Mouse (Mus musculus): ENCODE measurements around the gene Rab42.
A peak's percentile ranks its signal among the peaks of the same experiment; 100 is the strongest.

Rab42 gene

DNA sequence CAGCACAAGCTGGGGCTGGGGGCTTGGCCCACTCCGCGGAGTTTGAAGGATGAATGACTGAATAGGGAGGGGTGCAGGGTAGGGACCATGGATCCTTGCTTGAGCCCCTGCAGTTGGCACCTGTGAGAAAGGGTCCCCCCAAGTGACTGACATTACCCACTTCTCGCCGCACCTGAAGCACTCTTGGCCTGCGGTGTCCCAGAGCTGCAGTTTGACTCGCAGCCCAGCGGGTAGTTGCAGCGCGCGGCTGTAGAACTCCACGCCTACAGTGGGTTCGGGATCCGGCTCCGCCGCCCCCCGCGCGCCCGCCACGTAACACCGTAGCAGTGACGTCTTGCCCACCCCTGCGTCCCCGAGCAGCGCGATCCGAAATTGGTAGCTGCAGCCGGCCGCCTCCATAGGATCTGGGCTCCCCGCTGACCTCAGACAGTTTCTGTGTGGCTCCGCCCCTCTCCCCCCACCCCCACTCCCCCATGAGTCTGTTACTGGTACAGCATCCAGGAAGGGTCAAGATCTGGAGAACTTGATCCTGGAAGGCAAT, at the start of gene Rab42:
Gene Rab42, minus strand, starts transcription at position 447 of the 541 bp plus-strand sequence.
- DNase-seq (ENCODE audit: low read depth): peak; percentile 69

DNA sequence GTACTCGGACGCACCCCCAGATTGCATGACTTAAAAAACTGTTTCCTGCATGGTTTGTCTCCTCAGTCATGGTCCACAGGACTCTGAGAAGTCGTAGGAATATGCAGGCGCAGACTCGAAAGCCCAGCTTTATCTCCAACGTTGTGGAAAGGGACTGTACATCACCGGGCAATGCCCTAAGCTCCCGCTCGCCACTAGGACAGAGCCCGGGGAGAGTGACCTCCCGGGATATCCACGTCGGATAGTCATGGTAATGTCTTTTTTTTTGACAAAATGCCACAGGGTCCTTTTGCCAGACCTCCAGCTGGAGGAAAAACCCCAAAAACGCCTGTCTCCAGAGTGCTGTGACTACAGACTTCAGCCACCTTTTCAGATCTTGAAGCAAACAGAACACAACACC, 49.6 kb upstream of the Rab42 start:
- no peak for DNase-seq (ENCODE audit: low read depth)

DNA sequence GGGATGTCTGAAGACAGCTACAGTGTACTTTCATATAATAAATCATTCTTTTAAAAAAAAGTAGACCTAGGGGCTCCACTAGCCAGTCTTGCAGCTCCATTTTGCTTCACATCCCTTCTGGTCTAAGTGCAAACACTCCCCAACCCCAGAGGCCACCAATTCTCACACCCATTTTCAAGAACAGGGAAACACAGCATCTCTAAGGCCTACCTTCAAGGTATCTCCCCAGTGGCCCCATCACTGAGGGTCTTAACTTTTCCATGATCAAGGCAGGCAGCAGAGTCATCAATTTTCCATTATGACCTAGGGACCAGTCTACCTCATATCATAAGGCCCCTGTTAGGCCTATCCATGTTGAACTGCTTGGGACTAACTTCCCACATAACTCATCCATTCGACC, 48.2 kb upstream of the Rab42 start:
- DNase-seq (ENCODE audit: low read depth): no peak

DNA sequence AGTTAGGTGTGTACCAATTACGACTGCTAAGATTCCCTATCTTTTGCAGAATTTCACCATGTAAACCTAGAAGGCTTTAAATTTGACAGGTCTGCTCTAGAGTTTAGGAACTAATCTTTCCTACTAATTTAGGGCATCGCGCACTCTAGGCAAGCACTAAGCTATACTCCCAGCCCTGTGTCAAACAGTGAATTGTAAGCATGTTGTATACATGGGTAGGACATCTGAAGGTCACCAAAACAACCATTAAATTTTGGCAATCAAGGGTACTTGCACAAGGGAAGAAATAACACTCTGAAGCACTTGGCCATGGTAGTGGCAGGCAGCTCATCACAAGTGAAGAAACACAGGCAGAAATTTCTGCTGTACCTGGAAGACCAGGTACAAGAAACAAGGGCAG, 47.7 kb upstream of the Rab42 start:
- DNase-seq (ENCODE audit: low read depth): no peak

DNA sequence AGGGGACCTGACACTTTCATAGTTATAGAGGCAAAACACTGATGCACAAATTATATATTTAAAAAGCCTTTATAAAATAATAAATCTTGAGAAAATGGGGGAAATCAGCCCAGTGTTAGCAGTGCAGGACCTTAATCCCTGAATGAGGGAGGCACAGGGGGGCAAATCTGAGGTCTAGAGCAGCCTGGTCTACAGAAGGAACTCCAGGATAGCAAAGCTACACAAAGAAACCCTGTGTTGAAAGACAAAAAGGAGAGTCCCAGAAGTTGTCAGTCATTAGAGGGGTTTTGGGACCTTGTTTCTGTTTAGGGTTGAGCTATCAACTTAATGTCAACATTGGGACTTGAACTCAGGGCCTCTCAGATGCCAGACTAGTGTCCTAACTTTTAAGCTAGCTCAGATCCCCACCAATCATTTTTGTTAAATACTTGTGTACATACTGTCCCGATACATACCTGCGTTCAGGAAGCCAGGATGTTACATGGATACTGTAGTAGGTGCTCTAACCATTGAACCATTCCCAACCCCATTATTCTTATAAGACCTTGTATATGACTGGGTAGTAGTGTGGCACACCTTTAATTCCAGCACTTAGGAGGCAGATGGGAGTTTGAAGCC, 47.0 kb upstream of the Rab42 start:
- DNase-seq (ENCODE audit: low read depth): no peak

DNA sequence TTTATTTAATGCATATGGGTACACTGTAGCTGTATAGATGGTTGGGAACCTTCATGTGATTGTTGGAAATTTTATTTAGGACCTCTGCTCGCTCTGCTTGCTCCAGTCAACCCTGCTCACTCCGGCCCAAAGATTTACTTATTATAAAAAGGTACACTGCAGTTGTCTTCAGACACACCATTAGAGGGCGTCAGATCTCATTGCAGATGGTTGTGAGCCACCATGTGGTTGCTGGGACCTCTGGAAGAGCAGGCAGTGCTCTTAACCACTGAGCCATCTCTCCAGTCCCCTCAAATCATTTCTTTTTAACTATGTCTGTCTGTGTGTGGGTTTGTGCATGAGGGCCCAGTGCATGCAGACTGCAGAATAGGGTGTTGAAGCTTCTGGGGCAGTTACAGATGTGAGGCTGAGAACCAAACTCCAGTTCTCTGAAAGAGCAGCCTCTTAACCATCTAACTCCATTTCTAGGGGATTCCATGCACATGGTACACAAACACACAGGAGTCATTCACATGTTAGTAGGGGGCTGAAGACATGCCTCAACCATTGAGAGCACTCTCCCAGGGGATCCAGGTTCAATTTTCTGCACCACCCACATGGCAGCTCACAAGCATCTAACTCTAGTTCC, 46.4 kb upstream of the Rab42 start:
- DNase-seq (ENCODE audit: low read depth): no peak

DNA sequence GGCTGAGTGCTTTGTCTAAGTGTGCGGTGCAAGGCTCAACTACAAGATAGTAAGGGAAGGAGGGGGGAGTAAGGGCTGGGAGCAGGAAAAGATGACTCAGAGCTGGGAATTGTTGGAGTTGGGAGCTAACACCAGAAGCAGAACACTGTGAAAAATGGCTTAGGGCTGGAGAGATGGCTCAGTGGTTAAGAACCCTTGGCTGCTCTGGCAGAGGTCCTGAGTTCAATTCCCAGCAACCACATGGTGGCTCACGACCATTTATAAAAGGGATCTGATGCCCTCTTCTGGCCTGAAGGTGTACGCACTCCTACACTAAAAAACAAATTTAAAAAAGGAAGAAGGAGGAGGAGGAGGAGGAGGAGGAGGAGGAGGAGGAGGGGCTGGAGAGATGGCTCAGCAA, 43.5 kb upstream of the Rab42 start:
- DNase-seq (ENCODE audit: low read depth): no peak

DNA sequence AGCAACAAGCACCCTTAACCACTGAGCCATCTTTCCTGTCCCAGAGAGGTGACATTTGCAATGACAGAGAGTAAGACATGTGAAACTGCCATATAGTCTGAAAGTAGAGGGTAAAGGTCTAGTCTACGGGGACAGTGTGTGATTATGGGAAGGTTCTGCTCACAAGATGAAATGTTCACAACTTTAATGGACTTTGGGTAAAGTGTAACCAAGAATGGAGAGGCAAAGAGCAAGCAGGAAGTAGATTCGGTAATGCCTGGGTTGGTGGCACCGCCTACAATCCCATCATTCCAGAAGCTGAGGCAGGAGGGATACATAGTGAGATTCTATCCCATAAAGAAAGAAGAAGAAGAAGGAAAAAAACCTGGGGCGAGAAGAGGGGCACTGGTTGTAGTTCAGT, 43.1 kb upstream of the Rab42 start:
- no peak for DNase-seq (ENCODE audit: low read depth)

DNA sequence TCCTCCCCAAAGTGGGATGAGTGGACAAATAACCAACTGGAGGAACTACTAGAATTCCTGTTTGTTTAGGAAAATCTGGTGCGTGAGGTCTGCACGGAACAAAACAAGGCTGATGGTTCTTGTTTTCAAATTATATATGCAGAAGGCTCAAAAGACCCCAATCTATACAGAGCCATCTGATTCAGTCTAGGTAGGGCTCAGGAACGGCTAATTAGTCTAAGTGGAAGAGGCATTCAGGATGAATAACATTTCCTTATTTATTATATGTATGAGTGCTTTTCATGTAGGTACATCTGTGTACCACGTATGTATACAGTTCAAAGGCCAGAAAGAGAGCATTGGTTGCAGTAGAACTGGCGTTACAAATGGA, 42.6 kb upstream of the Rab42 start:
- no peak for DNase-seq (ENCODE audit: low read depth)

DNA sequence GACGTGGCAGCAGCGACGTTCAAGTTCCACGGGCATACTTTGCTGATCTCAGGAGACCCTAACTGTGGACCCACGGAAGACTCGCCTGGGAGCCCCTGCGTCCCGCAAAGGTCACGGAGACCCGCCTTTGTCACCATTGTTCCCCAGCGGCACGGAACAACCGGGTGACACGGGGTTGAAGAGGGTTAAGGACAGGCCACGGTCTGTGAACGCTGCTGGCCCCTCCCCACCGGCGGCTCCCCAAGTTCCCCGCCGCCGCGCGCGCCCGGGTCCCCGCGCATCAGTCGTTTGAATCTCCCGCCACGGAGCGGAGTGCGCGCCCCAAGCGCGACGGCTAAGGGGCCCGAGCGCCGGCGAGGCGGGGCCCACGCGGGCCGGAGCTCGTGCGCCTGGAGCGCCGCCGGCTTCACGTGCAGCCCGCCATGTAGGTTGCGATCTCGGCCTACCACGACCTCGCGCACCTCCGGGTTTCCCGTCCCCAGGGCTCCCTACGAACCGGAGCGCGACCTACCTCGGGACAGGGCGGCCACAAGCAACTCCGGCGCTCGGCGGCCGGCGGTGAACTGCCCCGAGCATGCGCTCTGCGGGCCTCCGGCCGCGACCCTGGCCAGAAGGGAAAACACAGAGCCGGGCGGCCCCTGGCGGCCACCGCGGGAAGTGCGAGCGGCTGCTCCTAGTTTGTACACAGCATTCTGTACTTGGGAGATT, 42.1 kb upstream of the Rab42 start:
- DNase-seq (ENCODE audit: low read depth): peak; percentile 89

DNA sequence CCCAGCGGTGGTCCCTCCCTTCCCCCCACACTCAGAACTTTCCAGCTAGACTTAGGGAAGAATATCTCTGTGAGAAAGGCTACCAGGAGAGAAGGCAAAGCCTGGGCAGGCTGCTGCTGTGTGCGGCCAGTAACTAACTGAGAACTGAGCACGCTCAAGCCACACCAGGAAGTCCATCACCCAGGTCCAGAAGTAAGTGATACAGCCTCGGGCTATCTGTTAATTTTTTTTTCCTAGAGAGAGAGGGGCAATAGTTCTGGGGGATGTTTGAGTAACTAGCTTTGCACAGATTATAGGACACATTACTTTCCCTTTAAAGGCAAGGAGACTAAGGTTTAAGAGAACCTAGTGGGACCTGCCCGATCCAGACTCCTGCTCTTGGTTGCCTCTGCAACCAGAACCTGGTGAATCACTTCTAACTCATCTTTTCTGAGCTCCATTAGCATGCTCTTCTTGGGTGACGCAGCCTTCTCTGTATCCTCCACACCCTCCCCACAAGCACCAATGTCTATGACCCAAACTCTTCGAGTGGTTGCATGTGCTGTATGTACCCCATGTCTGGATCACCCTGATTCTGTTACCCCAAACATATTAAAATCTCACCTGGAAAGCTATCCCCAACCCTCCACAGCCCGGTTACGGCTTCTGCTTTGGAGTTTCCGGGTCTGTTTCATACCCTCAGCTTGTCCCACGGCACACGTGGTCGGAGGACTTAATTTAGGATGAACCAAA, 41.4 kb upstream of the Rab42 start:
- no peak for DNase-seq (ENCODE audit: low read depth)

DNA sequence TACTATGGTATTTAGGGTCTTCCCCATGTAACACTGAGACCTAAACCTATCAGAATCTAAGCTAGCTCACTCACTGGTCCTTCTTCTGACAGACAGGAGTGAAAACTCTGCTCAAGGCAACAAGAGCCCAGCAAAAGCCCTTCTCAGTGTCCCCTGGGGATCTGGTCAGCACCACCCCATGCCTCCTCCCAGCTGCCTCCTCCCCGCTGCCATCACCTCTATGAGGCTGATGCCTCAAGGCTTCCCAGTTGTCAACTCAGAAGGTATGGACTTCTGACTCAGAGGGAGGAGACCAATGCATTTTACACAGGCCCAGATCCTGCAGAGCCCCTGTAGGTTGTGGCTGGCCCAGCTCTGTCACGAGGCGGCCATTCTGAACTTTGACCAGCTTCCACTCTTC, 38.3 kb upstream of the Rab42 start:
- no peak for DNase-seq (ENCODE audit: low read depth)

DNA sequence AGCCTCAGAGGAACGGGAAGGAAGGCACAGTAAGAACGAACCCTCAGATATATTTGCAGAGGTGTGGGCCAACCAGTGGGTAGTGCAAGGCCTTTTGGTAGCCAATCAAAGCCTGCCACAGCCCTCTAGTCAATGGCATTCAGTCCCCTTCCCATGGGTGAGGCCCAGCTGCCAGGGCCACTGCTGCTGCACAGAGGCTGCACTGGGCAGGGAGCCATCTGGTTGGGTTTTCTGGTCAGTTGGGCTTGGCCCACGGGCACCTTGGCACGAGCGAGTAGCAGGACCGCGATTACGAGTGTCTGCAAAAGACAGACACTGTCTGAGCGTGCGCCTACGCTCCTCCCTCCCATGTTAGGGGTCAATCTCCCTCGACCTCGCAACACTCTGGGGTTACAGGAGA, 35.8 kb upstream of the Rab42 start:
- no peak for DNase-seq (ENCODE audit: low read depth)

DNA sequence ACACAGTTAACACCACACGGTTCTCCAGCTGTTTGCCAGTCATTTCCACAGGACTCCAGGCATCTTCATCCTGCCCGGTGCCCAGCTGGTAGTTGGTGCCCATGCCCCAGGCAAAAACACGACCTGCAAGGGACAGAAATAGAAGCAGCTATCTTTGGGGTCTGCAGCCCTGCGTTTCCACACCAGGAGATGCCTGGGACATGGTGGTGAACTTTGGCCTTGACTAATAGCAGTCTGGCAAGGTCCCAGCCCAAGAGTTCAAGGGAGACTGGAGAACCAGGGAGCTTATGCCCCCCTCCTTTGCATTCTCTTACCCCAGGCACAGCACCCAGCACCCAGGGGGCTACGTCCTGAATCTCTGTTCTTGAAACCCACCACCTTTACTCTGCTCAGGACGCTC, 29.7 kb upstream of the Rab42 start:
- no peak for DNase-seq (ENCODE audit: low read depth)

DNA sequence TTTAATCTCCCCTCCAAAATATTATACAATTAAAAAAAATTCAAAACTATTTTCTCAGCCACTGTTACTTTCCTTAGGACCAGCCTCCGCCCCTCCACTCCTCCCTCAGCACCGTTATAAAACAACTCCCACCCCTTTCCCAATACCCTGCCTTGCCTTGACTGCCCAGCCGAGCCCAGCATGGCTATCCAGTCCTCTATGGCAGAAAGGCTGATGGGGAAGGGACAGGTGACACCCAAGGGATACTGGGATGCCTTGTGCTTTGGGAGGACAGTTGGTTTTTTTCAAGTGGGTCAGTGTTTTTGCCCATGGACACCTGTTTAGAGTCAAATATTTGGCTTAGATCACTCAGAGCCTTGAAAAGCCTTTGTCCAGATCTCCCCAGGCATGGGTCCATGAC, 28.8 kb upstream of the Rab42 start:
- no peak for DNase-seq (ENCODE audit: low read depth)

DNA sequence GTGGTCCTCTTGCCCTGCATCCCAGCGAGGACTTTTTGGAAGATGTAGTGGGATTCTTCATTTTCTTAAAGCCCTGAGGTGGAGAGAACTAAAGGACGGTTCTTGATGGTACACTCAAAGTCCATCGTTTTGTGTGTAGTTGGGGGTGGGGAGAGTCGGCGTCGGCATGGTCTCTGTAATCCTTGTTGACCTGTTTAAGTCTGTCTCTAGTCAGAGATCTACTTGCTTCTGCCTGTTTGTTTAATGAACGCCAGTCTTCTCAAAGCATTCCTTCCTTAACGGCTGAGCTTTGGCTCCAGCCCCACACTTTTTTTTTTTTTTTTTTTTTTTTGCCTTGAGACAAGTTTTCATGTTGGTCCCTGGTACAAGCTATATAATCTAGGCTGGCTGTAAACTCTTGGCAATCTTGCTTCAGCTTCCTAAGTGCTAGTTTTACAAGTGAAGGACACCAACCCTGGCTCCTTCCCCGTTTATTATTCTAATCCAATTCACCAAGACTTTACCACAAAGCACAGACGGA, 26.7 kb upstream of the Rab42 start:
- no peak for DNase-seq (ENCODE audit: low read depth)

DNA sequence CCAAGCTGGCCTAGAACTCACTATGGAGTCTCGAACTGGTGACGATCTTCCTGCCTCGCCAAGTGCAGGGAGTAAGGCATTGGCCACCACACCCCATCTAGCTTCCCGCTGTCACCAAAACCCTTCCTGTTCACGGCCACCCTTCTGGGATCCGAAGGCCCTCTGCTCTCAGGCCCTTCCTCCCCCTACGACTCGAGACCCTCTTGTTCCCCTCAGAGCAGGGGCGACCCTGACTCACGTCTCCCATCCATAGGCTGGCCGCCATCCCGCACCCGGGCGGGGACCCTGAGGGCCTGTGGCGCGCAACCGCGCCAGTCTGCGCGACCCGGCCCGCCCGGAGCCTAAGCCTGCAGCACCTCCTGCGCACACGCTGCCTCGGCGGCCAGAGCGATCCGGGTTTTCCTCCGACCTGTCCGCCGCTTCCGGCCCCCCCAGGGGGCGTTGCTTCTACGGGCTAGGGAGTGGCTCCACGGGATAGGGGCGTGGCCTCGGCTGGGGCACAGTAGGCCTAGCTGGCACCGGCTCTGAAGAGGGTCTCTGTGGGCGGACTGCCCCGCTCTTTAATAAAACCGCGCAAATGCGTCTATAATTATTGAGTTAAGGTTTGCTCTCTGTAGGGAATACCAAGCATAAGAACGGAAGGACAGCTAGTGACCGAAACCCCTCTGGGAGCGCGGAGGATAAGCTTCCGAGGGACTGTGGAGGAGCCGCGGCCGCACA, 26.1 kb upstream of the Rab42 start, which contains the start of gene Trnau1ap:
Gene Trnau1ap, minus strand, starts transcription at position 424 of the 720 bp plus-strand sequence.
- DNase-seq (ENCODE audit: low read depth): peak; percentile 91

DNA sequence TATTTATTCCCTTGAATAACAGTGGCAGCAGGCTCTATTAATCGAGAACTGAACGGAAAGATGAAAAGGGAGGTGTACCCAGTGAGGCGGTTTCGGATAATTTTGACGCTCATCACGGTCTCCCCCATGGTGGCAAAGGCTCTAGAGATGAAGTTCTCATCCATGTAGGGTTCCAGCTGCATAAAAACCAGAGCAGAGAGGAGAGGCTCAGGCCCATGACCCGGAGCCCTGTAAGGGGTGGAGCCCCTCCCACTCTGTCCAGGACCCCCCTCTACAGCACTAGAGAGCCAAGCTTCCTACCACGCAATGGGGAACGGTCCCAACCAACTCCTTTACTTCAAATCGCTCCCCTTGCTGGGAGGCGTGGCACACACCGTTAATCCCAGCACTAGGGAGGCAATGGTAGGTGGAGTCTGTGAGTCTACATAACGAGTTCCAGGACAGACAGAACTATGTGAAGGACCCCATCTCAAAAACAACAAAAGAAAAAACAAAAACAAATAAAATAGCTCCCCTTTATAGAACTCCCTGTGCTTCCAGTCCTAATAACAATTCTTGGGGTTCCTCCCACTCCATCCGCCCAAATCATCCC, 25.3 kb upstream of the Rab42 start:
- DNase-seq (ENCODE audit: low read depth): no peak

DNA sequence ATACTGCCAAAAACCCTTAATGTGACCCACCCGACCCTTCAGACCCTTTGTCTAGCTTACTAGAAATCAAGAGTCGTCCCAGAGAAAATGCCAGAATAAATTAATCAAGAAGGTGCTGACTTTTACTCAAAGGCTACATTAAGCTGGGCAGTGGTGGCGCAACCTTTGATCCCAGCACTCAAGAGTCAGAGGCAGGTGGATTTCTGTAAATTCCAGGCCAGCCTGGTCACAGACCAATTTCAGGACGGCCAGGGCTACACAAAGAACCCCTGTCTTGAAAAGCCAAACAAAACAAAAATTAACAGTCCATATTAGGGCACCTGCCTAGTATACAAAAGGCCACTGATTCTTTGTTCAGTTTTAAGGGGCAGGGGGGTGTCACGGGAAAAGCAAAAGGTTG, 23.3 kb upstream of the Rab42 start:
- no peak for DNase-seq (ENCODE audit: low read depth)

DNA sequence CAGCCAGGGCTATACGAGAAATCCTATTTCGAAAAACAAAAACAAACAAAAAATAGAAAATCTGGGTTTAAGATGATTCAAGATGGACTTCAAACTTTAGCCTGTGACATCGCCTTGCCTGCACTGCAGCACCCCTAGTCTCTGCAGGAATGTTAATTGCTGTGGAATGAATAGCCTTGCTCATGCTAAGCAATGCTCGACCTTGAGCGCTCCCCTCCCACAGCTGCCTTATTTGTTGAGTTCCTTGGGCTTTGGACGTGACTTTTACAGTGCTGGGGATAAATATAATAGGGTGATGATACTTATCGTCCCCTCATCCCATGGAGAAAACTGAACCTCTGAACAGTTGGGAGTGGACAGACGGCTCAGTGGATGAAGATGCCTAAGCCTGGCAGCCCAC, 12.5 kb upstream of the Rab42 start:
- DNase-seq (ENCODE audit: low read depth): no peak

DNA sequence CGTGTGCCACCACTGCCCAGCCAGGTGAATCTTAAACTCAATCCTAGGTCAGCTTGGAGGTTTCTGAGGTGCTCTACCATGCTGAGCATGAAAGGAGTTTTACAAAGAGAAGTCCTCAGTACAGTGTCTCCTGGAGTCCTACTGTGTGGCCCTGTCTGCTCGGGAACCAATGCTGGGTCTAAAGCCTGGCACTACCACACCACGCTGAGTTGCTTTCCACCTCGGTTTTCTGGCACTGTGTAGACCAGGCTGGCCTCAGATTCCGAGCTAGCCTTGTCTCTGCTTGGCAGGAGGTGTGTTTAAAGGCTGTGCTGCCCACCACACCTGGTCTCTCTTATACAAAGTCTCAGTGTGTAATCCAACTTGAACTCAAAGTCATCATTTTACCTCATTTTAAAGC, 9.4 kb upstream of the Rab42 start:
- no peak for DNase-seq (ENCODE audit: low read depth)

Measured in naive thymus-derived CD4-positive, alpha-beta T cell, adult 2 months (primary cell).